Mouse (Mus musculus): ENCODE measurements around the gene Plagl2. TPM values are rescaled to one million over a fixed set of nuclear protein-coding genes. Genes with fewer than 3 reads are reported as not detected.

Plagl2 gene
- total RNA-seq, 2 experiments from 2014 or later = 5.2 to 6.5 TPM

DNA sequence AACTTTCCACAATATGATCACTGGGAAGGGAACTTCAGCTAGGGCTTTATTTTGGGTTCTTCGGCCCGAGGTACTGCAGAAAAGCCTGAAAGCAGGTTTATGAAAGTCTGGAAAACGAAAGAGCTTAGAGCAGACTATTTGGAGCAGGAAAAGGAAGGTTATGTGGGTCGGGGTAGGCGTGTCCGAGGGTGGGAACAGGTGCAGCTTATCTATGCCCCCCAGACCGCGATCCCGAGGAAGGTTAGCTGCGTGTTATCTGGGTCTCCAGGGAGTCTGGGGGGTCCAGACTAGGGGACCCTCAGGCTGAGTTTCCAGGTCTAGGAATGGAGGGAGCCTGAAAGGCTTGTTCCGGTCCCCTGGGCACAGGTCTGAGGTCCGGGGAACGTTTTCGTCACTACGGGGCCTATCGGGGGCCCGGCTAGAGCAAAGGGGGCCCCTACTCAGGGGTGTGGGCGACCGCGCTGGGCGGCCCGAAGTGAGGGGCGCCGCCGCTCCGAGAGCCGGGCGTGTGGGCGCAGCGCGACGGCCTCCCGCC is 458 bp downstream of the Plagl2 start:
- peak in 1 of 2 experiments; percentile 17 for DNase-seq (ENCODE audit: low spot score in 2 of 2)
- intact Hi-C loops (cut with DNase I) = loop anchor here (2.0 to 5.0 kb wide), 2 partner anchors 78 to 104 kb away; partner anchors contain the start of genes Asxl1 and Tm9sf4

DNA sequence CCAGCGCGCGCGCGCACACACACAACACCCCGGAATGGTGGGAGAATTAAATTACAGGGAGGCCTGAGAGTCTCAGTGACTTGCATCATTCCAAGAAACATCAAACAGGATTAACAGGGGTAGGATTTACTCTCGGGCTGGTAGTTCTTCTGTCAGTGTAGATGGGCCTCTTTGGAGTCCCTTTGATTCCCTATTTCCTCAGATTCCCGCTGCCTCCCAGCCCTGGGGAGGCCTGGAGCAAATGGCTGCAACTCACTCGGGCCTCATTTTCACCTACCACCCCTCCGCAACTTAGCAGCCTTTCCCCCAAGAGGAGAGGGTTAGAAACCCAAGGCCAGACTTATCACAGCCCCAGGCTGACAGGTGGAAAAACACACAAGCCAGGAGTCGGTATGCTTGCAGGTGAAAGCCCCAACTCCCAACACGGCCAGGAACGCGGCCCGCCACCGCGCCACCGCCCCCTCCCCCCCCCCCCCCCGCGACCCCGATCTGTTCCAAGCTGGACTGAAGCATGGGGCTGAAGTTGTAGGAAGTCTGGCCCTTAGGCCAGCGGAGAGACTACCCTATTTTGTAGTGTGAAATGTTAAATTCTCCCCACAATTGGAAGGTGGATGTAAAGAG is 1.3 kb downstream of the Plagl2 start:
- intact Hi-C loops (cut with DNase I) = loop anchor here (2.0 to 5.0 kb wide), 2 partner anchors 78 to 105 kb away; partner anchors contain the start of genes Asxl1 and Tm9sf4
- no peak for DNase-seq (ENCODE audit: low spot score in 2 of 2)

- no peak for DNase-seq (ENCODE audit: low spot score in 2 of 2)
- intact Hi-C loops (cut with DNase I) = no loop called here
These were observed 2.0 kb downstream of the Plagl2 start for GRCm38 (mm10) chr2:153239021-153239859.

- intact Hi-C loops (cut with DNase I) = no loop called here
- DNase-seq (ENCODE audit: low spot score in 2 of 2) = no peak
These were observed 2.8 kb downstream of the Plagl2 start for GRCm38 (mm10) chr2:153238406-153238805.

- DNase-seq (ENCODE audit: low spot score in 2 of 2) = no peak
- intact Hi-C loops (cut with DNase I) = no loop called here
These were observed 3.3 kb downstream of the Plagl2 start for GRCm38 (mm10) chr2:153237891-153238290.

DNA sequence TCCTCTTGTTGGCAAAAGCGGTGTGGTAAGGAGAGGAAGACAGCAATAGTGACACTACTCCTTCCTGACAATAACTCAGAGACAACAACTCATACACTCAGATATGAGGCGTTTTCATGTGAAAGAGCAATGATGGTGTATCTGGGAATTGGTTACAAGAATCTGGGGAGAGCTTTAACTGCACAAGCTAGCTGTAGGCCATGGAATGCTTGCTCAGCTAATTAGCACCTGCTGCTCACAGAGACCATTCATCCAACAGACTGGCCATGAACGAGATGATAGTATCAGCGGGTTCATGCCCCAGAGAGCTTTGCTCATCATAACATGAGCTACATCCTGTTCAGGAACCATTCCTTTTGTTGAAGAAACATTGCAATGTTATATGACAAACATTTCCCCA is 4.0 kb downstream of the Plagl2 start:
- intact Hi-C loops (cut with DNase I) = no loop called here
- no peak for DNase-seq (ENCODE audit: low spot score in 2 of 2)

DNA sequence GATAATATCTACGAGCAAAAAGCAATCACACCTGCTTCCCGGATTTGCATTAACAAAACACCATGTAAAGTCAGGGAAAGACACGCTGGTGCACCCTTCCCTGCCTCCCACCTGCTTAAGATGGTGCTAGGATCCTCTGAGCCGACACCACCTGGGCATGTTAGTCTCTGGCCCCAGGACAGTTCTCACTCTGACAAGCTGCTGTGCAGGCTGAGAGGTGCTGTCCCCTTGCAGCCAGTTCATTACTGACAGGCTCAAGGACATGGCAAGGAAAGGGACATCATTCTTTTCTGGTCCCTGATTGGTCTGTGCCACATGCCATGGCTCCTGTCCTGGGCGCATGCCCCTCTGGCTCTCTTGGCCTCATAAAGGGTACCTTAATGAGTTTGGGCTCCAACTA is 12.7 kb downstream of the Plagl2 start:
- intact Hi-C loops (cut with DNase I) = no loop called here
- no peak for DNase-seq (ENCODE audit: low spot score in 2 of 2)

- intact Hi-C loops (cut with DNase I) = no loop called here
- DNase-seq (ENCODE audit: low spot score in 2 of 2) = no peak
These were observed 13.3 kb downstream of the Plagl2 start for GRCm38 (mm10) chr2:153227959-153228358.

GRCm38 (mm10) chr2:153225595-153225953 is 15.7 kb downstream of the Plagl2 start:
- intact Hi-C loops (cut with DNase I) = no loop called here
- DNase-seq (ENCODE audit: low spot score in 2 of 2) = no peak

- intact Hi-C loops (cut with DNase I) = no loop called here
- DNase-seq (ENCODE audit: low spot score in 2 of 2) = peak; percentile 59 to 65
These were observed 16.2 kb downstream of the Plagl2 start, which contains the start of gene Tspyl3 for GRCm38 (mm10) chr2:153224946-153225594. Gene Tspyl3, minus strand, starts transcription at chr2:153225441.

DNA sequence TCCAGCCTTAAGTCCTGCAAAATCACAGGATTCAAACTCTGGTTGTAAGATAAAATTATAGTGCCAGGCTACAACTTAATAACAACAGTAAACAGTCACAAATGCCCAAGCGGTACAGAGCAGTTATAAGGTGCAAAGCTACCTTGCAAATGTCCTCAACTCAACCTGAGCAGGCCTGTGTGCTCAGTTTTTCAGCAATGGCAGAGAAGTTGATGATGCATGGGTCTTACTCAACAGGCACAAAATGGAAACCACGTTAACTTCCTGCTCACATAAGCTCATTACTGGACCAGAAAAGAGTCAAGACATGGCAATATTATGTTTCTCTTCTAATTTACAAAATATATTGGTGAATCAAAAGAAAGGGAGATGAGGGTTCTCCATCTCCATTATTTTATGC is 18.7 kb downstream of the Plagl2 start:
- intact Hi-C loops (cut with DNase I) = no loop called here
- DNase-seq (ENCODE audit: low spot score in 2 of 2) = no peak

DNA sequence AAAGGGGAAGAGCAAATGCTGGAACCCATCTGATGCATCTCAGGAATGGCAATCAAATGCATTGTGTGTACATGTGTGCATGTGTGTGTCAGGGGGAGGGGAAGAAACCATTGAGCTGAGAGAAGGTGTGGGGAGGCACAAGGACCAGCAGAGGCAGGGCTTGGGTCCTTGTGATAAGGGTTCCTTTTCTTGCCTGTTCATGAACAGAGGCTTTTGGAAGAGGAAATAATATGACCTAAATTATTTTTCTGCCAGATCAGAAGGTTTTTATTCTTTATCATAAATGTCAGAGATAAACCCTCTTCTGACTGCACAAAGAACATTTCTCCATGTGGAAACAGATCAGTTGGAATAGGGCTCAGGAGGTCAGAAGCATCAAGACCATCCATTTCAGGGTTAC is 19.1 kb downstream of the Plagl2 start:
- intact Hi-C loops (cut with DNase I) = no loop called here
- no peak for DNase-seq (ENCODE audit: low spot score in 2 of 2)

DNA sequence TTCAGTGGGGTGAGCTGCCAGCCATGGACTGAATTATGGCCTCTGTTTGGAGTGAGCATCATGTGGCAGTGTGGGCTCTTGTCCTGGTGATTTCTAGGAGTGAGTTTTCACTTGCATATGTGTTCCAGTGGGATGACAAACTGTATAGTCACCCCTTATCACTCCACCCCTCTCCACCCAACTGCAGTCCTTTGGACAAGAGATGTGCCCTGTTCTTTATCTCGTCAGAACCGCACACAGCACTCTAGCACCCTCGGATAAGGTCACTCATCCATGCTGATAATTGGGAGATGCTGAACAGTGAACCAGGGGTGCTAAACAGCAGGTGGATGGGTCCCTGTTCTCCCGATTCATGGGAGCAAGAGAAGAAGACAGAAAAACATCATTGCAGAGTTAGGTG is 19.6 kb downstream of the Plagl2 start:
- no peak for DNase-seq (ENCODE audit: low spot score in 2 of 2)
- intact Hi-C loops (cut with DNase I) = no loop called here

DNA sequence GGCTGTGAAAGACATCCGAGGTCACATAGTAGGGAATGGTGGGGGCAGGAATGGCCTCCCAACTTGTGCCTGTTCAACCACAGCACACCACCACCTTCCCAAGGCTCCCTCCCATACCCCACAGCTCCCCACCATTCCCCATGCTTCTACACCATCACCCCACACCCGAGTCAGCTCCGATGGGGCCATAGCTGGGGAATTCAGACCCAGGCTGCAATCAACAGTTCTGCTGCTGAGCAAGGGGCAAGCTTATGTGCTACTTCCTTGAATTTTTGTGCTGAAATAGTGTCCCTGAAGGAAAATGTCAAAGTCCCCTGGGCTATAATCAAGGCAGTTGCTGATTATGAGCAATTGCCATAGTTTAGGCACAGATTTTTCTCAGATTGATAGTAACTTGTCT is 22.7 kb downstream of the Plagl2 start:
- no peak for DNase-seq (ENCODE audit: low spot score in 2 of 2)
- intact Hi-C loops (cut with DNase I) = no loop called here

- intact Hi-C loops (cut with DNase I) = no loop called here
- DNase-seq (ENCODE audit: low spot score in 2 of 2) = no peak
These were observed 23.3 kb downstream of the Plagl2 start for GRCm38 (mm10) chr2:153217826-153218340.

GRCm38 (mm10) chr2:153215421-153215820 is 25.8 kb downstream of the Plagl2 start:
- intact Hi-C loops (cut with DNase I) = no loop called here

DNA sequence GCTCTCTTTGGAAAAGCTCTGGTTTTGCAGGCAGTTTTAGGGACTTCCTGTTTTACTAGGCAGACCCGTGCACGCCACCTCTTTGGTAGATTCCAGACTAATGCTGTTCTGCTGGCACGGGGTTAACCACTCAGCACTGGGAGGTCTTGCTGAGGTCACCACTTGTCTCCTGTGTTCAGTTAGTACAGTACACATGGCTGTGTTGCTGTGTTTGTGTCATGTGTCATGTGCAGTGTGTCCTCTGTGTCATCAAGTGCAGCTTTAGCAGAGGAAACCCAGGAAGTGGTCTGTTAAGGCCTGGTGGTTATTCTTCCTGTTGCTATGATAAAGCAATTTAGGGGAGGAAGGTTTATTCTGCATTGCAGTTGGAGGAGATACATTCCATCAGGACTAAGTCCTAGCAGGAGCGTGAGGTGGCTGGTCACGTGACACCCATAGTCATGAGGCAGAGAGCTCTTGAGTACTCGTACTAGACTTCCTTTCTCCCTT is 26.4 kb downstream of the Plagl2 start:
- DNase-seq (ENCODE audit: low spot score in 2 of 2) = no peak
- intact Hi-C loops (cut with DNase I) = no loop called here

More at GRCm38 (mm10) chr2:153215421-153215820, 25.8 kb downstream of the Plagl2 start:
- no peak for DNase-seq (ENCODE audit: low spot score in 2 of 2)

GRCm38 (mm10) chr2:153213351-153213750 is 27.9 kb downstream of the Plagl2 start:
- intact Hi-C loops (cut with DNase I) = no loop called here
- no peak for DNase-seq (ENCODE audit: low spot score in 2 of 2)

- intact Hi-C loops (cut with DNase I) = no loop called here
- DNase-seq (ENCODE audit: low spot score in 2 of 2) = no peak
These were observed 29.8 kb downstream of the Plagl2 start for GRCm38 (mm10) chr2:153211451-153211850.

- no peak for DNase-seq (ENCODE audit: low spot score in 2 of 2)
- intact Hi-C loops (cut with DNase I) = no loop called here
These were observed 31.9 kb downstream of the Plagl2 start for GRCm38 (mm10) chr2:153209286-153209685.

Measured in left cerebral cortex, postnatal 36 days (tissue).